Mouse (Mus musculus) layer of hippocampus, adult 18-20 months (tissue): ENCODE results near the gene Sarm1. TPM values are rescaled to one million over a fixed set of nuclear protein-coding genes. Genes with fewer than 3 reads are reported as not detected.
A peak's percentile ranks its signal among the peaks of the same experiment; 100 is the strongest.
"Not testable (repeated sequence)": the region's sequence is repeated elsewhere in the genome, so short reads cannot be mapped to it uniquely, and the experiment has no call there.

Source experiments
- DNase-seq, 2 experiments: peaks; one replicate each; pipeline ENCODE4 v3.0.0; 2022; ENCODE audit warnings: low spot score in 2 of 2
- long read RNA-seq: library from polyadenylated mRNA; stranded (forward); transcript quantifications from one replicate; pipeline ENCODE4 v2.0.0, GENCODE M21; 2021
- total RNA-seq, 2 experiments: library from RNA; stranded (reverse); gene quantifications; 2 replicates each; pipeline ENCODE4 v1.2.3; 2021

Gene Sarm1
- 10 to 100 TPM; 36.1 to 38.8 TPM for total RNA-seq
- long read RNA-seq, full-length matches to known transcripts, result 12 of 29 reads
- long read RNA-seq, partial matches to known transcripts, result 6 of 29 reads
- long read RNA-seq, other reads (novel, unspliced or antisense), result 11 of 29 reads

DNA sequence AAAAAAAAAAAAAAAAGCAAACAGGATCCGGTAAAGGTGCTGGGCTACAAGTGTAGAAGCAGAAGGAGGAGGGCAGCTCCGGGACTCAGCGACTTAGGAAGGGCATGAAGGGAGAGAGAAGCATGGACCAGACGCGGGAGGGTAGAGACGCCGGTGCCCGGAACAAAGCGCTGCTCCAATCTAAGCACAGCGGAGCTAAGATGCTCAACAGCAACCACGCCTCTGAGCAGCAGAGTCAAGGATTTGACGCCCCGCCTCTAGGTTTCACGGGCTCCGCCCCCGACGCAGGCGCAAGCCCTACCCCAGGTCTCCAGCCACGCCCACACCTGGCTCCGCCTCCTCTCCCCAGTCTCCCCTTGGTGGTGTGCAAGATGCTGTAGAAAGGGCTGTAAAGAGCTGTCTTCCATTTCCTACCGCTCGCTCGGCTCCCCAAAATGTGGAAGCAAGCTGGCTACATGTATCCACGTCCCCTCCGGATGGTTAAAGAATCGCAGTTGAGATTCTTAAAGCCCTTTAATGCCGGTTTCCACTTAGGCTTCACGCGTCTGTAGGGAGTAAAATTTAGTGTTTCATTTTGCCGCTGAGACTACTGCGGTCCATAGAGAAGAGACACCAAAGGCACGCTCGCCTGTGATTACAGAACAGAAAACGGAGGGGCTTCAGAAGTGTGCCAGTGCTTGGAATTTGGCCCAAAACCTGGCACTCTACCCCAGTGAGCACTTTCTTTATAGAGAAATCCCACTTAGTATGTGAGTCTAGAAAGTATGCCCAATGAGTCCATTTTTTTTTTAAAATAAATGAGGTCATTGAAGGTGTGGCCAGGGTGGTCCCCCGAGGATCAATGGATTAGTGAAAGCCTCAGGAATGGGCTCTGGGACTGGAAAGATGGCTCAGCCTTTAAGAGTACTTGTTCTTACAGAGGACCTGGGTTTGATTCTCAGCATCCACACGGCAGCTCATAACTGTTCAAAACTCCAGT lies at the start of gene Sarm1:
Gene Sarm1 (minus strand): TSS at position 211 of the 979 bp plus-strand sequence.
- peak; percentile 95 to 96 for DNase-seq

DNA sequence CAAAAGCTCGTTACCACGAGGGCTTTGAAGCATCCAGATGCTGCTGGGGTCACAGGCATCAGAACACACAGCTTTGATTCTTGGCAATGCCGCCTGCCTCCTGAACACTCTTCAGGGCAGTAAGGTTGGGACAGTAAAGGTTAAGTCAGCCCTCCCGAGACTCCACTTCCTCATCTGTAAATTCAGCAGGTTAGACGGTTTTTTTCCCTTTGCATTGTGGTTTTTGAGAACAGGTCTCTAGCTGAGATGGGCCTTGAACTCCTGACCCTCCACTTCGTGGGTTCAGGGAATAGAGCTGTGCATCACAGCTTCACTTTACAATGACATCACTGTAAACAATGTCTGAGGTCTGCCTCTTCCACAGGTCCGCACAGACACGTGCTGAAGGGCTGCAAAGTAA lies 47.6 kb upstream of the Sarm1 start:
- DNase-seq, result no peak

DNA sequence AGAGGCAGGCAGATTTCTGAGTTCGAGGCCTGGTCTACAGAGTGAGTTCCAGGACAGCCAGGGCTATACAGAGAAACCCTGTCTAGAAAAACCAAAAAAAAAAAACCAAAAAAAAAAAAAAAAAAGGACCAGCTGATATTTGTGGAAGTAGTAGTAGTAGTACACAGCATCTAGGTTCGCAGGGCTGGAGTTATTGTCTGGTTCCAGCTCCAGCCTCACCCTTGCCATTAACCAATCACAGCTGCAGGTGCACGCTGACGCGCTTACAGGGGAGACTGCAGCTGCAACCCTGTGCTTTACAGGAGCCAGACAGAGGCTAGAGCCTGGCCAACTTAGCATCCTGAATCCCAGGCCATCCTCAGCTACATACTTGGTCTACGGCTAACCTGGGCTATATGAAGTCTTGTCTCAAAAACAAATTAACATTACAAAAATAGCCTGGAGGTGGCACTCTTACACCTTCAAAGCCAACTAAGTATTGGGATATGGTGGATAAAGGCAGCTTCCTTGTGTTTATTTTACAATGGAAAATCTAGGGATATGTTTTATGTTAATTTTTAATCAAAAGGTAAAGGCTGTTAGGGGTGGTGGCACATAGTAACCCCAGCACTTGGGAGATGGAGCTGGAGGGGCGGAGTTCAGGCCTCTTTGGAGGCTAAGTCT lies 47.0 kb upstream of the Sarm1 start:
- no peak for DNase-seq

DNA sequence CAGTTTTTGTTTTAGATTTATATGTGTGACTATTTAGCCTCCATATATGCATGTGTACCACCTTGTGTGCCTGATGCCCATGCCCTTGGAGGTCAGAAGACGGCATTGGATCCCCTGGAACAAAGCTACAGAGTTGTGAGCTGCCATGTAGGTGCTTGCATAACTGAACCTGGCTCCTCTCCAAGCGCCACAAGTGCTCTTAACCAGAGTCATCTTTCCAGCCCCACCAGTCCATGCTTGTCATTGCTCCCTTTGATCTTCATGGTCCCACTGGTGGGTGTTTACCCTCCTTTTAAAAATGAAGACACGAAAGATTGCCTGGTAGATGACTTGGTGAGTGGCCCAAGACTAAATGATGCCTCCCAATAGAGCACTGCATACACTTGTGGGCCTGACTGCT lies 42.8 kb upstream of the Sarm1 start:
- no peak for DNase-seq

DNA sequence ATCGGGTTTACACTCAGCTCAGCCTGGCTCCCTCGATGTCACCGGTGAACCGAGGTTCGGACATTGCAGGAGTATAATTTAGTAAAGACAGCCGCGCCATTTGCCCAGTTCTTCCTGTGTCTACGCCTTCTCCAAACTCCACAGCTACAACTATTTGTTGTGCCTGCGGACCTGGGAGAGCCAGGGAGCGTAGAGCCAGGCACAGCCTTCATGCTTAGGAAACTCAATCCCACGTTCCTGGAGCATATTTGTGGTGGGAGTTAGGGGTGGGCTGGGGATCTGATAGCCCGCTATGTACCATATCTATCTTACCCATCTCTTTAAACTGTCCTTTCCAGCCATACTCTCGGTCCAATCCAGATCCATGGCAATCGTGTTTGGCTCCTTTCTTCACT lies 39.1 kb upstream of the Sarm1 start:
- peak; percentile 27 to 51 for DNase-seq

DNA sequence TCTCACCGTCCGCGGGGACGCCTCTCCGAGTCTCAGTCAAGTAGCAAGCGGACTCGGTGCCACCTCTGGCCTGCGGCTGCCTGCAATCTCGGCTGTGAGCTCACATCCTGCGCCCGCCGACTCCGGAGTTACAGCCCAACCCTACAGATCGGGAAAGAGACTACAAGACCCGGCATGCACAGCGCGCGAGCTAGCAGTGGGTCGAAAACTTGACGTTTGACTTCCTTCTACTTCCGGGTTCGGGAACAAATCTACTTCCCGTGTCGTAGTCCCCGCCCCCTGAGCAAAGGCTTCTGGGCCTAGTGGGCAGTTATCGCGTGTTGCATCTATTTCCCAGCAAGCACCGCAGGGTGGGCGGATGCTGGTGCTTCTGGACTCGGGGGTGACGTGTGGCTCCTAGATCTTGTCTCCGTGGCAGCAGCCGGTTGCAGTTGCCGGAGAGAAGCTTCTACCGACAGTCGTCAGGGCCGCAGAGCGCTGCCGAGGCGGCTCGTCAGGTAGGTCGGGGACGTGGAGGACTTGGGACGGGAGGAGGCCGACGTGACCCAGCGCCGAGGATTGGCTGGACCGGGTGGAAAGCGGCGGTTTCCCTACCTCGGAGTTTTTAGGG lies 38.6 kb upstream of the Sarm1 start, which contains the start of the genes Tnfaip1 and Ift20:
Gene Tnfaip1 (minus strand): TSS at position 253 of the 610 bp plus-strand sequence.
Gene Ift20 (plus strand): TSS at position 282 of the 610 bp plus-strand sequence.
- DNase-seq, result peak; percentile 98 to 99

DNA sequence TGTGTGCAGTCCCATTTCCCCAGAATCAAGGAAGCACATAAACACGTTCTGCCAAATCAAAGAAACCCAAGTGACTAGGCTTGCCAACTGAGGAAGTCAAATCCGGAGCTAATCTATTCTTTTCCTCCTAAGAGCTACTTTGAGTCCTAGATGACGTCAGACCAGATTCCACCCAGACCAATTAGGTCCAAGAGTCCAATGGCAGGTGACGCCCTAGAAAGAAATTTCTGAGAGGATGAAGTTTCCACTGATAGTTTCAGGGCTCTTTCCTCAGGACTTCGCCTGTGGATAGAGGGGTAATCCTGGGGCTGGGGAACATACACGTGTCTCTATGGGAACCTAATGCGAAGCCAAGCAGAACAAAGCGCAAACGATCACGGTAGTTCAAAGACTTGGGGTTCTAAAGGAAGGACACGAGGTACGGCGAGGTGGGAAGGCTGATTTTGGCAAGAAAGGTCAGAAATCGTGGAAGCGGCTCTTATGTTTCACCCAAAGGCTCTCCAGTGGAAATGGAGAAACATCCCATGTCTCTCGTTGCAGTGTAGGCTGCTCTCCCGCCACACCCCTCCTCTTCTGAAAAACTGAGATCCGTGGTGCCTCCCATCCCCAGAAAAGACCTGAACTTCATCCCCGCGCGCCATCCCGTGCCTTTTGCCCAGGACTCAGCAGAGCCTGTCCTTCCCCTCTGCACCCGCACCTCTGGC lies 38.0 kb upstream of the Sarm1 start:
- no peak for DNase-seq

DNA sequence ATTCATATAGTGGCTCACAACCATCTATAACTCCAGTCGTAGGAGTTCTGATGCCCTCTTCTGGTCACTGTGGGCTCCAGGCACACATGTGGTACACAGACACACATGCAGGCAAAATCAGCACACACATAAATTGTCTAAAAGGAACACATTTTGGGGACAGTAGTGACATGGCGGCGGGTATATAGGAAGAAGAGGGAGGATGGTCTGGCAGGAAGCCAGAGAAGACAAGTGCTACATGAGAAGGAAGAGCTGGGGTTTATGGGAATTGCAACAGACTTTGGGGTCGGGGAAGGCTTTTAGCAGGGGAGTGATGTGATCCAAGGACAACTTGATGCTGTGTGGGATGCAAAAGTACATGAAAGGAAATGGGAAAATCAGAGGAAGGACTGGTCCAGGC lies 37.0 kb upstream of the Sarm1 start:
- no peak for DNase-seq

DNA sequence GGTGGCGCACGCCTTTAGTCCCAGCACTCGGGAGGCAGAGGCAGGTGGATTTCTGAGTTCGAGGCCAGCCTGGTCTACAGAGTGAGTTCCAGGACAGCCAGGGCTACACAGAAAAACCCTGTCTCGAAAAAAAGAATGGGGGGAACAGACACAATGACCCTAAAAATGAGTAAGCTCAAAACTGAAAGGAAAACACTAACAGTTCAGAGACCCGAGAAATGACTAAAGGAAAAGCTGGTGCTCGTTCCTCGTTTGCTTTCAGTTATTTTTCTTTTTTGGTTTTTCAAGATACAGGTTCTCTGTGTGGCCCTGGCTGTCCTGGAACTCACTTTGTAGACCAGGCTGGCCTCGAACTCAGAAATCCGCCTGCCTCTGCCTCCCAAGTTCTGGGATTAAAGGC lies 34.0 kb upstream of the Sarm1 start:
- not testable (repeated sequence) for DNase-seq

DNA sequence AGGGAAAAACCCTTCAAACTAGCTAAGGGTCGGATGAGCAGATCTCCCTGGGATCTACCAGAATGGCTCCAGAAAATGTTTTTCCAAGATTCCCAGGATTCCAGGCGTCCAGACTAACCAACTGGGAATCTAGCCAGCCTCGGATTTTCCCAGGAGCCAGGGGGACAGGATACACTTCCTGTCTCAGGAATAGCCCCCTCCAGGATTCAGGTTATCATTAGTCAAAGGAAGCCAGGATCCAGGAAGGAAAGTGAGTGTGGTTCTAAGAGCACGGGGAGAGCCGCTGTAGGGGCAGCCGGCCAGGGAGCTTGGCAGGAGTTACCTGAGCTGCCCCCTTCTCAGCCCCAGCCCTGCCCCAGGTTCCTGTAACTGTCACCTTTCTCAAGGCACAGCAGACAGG lies 33.5 kb upstream of the Sarm1 start:
- DNase-seq, result no peak

DNA sequence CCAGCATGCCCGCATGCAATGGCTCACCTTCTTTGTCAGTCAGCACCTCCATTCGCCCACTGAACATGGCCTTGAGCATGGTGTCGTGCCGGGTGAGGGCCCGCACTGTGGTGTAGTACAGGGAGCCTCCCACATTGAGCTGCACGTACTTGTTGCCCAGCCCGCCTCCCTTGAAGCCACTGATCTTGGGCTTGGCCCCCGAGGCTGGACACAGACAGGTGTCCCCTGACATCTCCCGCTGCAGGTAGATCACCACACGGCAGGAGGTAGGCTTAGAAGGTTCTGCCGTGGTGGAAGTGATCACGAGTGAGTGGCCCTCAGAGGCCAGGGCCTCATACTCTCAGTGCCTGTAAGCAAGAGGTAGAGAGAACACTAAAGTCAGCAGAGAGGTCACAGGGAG lies 32.4 kb upstream of the Sarm1 start:
- DNase-seq, result no peak

DNA sequence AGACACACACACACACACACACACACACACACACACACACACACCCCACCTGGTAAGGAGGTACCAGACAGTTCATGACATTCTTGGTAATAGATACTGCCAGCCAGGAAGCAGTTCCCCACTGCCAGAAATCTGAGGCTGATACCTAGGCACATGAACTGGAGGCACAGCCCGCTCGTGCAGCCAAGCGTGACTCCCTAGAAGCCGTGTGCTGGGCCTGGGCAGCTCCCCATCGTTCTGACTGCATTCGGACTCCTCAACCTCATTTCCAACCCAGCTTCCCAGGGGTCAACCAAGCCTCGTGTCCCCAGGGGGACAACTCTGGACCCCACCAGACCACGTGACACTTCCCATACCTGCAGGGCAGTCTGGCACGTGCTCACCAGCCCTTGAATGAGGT lies 31.2 kb upstream of the Sarm1 start:
- no peak for DNase-seq

DNA sequence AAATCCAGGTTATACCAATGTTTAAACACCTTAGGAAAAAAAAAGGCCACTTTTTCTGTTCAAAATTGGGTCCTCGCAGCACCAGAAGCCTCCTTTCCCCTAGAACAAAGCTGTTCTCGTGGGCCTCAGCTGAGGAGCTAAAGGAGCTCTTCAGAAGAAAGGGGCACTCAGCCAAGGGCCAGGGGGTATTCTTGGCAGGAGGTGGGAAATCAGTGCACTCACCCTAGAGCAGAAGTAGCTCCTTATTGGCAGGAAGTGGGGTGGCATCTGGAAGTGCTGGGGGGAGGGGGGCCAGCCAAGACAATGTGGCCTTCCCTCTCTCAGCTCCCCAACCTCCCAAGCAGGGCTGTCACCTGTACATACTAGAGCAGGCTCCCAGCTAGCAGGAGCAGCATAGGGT lies 27.3 kb upstream of the Sarm1 start:
- no peak for DNase-seq

DNA sequence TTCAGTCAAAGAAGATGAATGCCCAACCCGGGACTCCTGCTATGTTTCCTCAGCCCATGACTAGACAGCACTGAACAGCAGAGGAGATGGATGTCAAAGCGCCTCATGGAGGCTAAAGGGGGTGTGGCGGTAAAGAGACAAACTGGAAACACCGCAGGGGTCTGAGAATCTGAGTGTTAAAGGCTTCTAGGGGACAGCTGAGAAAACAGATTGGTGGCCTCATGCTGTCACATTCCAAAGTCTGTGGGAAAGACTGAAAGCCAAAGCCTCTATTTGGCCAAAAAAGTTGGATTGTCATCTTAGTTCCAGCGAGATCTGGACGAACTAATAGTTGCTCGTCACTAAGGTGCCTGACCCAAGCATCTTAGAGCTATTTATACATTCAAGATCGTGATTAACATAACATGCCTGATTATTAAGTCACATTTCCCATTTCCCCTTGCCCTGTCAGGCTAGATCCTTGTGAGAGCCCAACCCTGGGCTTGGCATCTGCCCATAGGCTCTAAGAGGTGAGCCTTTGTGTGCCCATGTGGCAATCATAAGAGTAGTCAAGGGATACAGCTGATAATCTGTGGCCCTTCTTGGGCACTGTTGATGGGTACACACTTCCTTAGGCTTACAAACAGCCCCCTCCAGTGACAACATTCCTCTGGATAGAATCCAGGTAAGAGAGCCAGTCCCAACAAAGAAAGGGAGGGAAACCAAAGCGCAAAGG lies 25.8 kb upstream of the Sarm1 start:
- DNase-seq, result no peak

DNA sequence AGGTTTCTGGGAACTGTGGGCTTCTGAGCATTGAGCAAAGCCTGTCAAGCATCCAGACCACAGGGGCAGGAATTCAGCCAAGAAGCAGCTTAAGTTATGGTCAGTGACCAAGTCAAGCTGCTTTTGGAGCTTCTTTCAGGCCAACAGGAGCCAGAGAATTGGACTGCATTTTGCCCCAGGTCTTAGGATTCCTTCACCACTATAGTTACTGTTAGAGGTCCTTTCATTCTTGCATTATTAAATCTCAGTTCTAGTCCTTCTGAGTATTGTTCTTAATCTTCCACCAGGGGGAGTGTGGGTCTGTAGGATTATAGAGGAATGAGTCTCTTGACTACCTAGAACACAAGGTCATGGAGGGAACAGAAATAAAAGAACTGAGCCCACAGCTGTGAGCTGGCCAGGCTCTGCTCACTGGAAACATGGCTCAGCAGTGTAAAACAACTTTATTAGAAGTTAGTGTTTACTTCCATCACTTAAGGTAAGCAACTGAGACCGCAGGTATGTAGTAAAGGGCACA lies 25.0 kb upstream of the Sarm1 start:
- no peak for DNase-seq

DNA sequence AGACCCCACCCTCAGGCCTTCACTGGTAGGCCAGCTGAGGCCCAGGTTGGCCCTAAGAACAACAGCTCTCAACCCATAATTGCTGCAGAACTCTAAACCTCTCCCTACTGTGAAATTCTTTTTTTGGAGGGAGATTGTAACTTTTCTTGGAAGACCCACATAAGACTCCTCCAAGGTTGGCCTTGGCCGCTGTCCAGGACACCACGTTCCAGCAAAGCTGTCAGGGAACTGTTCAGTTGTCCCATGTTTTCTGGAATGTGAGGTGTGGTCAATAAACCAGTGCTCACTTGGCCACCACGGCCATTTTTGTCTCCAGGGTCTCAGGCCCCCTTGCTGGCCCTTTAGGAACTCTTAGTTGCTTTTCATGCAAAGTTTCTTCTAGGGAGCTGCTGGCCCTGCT lies 24.3 kb upstream of the Sarm1 start:
- no peak for DNase-seq

DNA sequence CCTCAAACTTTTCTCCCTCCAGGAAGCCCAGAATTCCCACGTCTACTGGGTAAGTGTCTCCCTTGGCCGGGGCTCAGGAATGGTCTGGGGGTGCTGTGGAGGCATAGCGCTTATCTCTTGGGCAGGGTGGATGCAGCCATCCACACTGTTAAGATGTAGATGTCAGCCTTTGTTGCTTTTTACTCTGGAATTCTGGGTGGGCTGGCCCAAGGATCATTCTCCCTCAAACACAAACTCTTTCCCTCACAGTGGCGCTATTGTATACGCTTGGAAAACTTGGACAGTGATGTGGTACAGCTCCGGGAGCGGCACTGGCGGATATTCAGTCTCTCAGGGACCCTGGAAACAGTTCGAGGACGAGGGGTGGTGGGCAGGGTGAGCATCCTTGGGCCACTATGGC lies 21.4 kb upstream of the Sarm1 start:
- no peak for DNase-seq

DNA sequence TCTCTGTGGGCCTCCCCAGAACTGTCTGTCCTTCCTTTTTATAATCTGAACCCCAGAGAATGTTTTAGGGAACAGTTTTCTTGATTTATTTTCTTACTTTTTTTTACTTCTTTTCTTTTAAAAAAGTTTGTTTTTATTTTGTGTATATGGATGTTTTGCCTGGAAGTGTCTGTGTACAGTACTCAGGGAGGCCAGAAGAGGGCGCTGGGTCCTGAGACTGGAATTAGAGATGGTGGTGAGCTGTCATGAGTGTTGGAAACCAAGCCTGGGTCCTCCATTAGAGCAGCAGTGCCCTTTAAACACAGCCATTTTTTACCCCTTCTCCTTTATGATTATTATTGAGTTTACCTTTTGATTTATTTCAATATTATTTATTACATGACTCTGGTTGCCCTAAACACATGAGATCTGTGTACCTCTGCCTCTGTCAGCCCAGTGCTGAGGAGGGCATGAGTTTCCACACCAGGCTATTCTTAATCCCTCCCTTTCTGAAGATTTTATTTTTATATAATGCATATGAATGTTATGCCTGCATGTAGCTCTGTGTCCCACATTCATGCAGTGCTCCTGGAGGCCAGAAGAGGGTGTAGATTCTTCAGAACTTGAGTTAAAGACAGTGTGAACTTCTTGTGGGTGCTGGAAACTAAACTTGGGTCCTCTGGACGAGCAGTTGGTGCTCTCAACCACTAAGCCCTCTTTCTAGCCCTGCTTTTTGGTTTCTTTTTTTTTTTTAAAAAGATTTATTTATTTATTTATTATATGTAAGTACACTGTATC lies 18.2 kb upstream of the Sarm1 start:
- no peak for DNase-seq

DNA sequence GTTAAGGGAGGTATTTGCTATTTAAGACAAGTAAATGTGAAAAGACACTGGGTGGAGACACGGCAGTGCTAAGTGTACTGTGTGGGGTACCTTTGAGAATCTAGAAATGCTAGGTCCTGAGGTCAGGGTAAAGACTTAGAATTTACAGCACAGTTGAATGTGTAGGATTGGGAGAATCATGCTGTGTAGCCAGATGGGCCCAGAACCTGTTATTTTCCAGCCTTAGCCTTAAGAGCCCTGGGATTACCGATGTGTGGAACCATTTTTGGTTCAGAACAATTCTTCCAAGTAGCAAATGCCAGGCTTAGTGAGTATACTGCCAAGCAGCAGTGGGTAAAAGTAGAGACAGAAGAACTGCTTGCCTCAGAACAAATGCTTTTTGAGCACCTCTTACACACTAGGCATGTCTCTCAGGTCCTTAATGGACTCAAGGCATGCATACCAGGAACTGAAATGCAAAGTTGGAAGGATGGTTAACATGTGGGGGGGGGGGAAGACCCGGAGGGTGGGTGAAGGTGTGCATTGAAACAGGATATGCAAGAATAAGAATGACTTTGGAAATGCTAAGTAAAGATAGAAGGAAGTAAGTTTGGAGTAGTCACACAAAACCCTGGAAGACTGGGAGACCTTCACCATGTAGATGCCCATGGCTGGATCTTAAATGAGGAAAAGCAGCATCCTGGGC lies 15.7 kb upstream of the Sarm1 start:
- no peak for DNase-seq
